Mouse (Mus musculus) neural tube, embryonic 11.5 days (tissue): ENCODE data around the gene Inhbe. TPM values are rescaled to one million over a fixed set of nuclear protein-coding genes. Genes with fewer than 3 reads are reported as not detected.

Source experiments
- ATAC-seq: fragments of 200-750 bp; cut with Nextera tagmentation; 2 replicates; pipeline ENCODE4 v1.8.0; 2017; ENCODE audit warnings: moderate number of reproducible peaks, mild to moderate bottlenecking, moderate TSS enrichment, moderate library complexity; ENCODE audit not compliant: insufficient read depth, low FRiP score, low TSS enrichment
- DNase-seq: peaks from one replicate; pipeline ENCODE4 v3.0.0-alpha.2; 2015; ENCODE audit warnings: low spot score
- H3K27ac ChIP-seq: fragments of 300-500 bp; sonication (generic); 2 replicates; pipeline ENCODE4 v1.5.1; 2014; ENCODE audit warnings: low read depth, mild to moderate bottlenecking, low read length
- H3K27me3 ChIP-seq: fragments of 300-500 bp; sonication (generic); 2 replicates; pipeline ENCODE4 v1.6.1; 2014; ENCODE audit warnings: mild to moderate bottlenecking, low read length, mixed read lengths; ENCODE audit not compliant: control insufficient read depth, insufficient read depth
- H3K36me3 ChIP-seq: fragments of 300-500 bp; sonication (generic); 2 replicates; pipeline ENCODE4 v1.6.1; 2014; ENCODE audit warnings: mild to moderate bottlenecking, low read length, moderate library complexity, mixed read lengths; ENCODE audit not compliant: control insufficient read depth, insufficient read depth
- H3K4me1 ChIP-seq: fragments of 300-500 bp; sonication (generic); 2 replicates; pipeline ENCODE4 v1.6.1; 2014; ENCODE audit warnings: low read length, mixed read lengths; ENCODE audit not compliant: control insufficient read depth, insufficient read depth
- H3K4me2 ChIP-seq: fragments of 300-500 bp; sonication (generic); 2 replicates; pipeline ENCODE4 v1.6.1; 2014; ENCODE audit warnings: low read depth, mild to moderate bottlenecking, moderate library complexity
- H3K4me3 ChIP-seq: fragments of 300-500 bp; sonication (generic); 2 replicates; pipeline ENCODE4 v1.5.1; 2014; ENCODE audit warnings: low read depth, low read length
- H3K9ac ChIP-seq: fragments of 300-500 bp; sonication (generic); 2 replicates; pipeline ENCODE4 v1.6.1; 2014; ENCODE audit warnings: mild to moderate bottlenecking, low read length
- H3K9me3 ChIP-seq: fragments of 300-500 bp; sonication (generic); 2 replicates; pipeline ENCODE4 v1.6.1; 2016; ENCODE audit warnings: low read length; ENCODE audit not compliant: control insufficient read depth
- WGBS: fragments of 180-500 bp; shearing (Covaris S2); extraction: QIAGEN DNeasy Blood & Tissue Kit; methylation state at CpG from one replicate; pipeline ENCODE4 v1.1.7; 2014; 5-methylcytosine and 5-hydroxymethylcytosine counted together
- polyA plus RNA-seq: library from polyadenylated mRNA; unstranded; fragments of >200 nt; fragmentation: Nextera tagmentation; extraction: Ambion mirVana; gene quantifications from 2 replicates; pipeline ENCODE4 v1.2.1, GENCODE M21; 2014

Gene Inhbe
- polyA plus RNA-seq, 1 experiment from 2014 or later, result not detected

DNA sequence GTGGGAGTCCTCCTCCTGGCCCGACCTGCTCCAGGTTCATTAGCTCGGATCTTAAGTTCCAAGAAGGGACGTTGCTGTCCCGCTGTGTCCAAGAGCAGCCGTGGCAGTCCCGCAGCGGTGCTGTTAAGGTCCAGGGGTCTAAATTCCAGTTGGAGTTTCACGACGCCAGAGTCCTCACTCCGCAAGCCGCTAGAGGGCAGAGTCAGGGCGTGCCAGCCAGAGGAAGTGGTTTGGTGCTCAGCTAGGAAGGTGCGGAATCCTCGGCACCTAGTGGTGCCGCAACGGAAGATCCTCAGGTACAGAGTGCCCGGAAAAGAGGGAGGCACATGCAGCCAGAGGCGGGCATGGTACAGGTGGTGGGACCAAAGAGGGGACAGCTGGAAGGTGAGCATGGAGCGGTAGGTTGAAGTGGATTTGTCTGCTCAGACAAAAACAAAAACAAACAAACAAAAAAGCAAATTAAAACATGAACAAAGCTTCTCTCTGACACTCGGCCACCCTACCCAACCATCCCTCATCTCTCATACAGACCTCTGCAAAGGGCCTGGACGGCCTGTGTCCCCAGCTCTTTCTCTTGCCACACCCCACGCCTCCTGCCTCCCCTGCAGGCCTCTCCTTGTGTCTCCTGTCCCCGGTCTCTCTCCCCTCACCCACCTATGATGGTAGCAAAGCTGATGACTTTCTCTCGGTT is 3.5 kb downstream of the Inhbe start:
- Histone ChIP-seq H3K27ac (no peak overlapping the region), H3K4me2 (peak overlapping the region; percentile 29), H3K4me1 (no peaks in the 10 kb centered on the region), H3K9ac (no peak overlapping the region), H3K9me3 (no peaks in the 10 kb centered on the region), H3K27me3 (no peaks in the 10 kb centered on the region), H3K4me3 (no peak overlapping the region), H3K36me3 (no peaks in the 10 kb centered on the region)
- DNase-seq (peak; percentile 82), ATAC-seq (peak; percentile 68)
- 16% methylated on average over 24 of the region's 24 CpGs for WGBS

DNA sequence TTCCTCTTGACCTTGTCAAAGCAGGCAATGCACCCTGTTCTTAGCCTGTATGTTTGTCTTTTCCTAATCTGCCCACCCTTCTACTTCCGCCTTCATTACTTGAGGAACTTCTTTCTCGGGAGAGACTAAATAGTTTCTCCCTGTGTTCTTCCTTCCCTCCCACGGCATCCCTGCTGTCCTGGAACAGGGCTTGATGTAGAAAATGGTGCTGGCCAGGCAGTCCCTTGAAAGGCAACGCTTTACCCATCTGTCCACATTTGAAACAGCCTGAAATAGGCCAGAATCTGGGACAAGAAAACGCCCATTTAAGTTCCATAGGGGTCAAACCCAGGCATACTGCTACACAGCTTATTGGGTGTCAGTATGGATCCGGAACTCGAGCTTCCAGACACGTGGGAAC is 4.4 kb downstream of the Inhbe start:
- H3K9ac ChIP-seq, result no peak overlapping the region

DNA sequence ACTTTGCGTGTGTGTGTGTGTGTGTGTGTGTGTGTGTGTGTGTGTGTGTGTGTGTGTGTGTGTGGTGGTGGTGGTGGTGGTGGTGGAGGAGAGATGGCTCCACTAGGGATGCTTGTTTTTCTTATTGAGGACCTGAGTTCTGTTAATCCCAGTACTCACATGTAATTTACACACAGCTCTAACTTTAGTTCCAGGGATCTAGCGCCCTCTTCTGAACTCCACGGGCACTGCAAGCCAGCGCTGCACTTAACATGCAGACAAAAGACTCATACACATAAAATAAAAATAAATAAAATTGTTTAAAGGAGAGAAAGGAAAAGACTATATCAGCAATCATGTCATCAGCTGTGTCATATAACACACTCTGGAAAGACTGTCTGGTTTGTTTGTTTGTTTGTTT is 5.3 kb downstream of the Inhbe start:
- H3K4me2 ChIP-seq, result no peak overlapping the region
- H3K9ac ChIP-seq, result no peak overlapping the region
- H3K4me1 ChIP-seq, result no peaks in the 10 kb centered on the region
- no peaks in the 10 kb centered on the region for H3K27me3 ChIP-seq
- 71% methylated on average over 4 of the region's 4 CpGs for WGBS
- DNase-seq (peak; percentile 20), ATAC-seq (no peak)
- no peak overlapping the region for H3K27ac ChIP-seq
- 0 out of 2 replicates have a peak, but pooled peaks cover 3% of the 10 kb centered on the region for H3K9me3 ChIP-seq
- H3K36me3 ChIP-seq, result no peaks in the 10 kb centered on the region
- H3K4me3 ChIP-seq, result no peak overlapping the region

More for the DNA sequence above, 4.4 kb downstream of the Inhbe start:
- no peaks in the 10 kb centered on the region for H3K27me3 ChIP-seq
- DNase-seq, result no peak
- H3K4me1 ChIP-seq, result no peaks in the 10 kb centered on the region
- no peak for ATAC-seq
- no peak overlapping the region for H3K4me2 ChIP-seq
- H3K4me3 ChIP-seq, result no peak overlapping the region
- H3K36me3 ChIP-seq, result no peaks in the 10 kb centered on the region
- no peak overlapping the region for H3K27ac ChIP-seq
- H3K9me3 ChIP-seq, result 0 out of 2 replicates have a peak, but pooled peaks cover 2% of the 10 kb centered on the region
- 83% methylated on average over 8 of the region's 8 CpGs for WGBS

GRCm38 (mm10) chr10:127346173-127346572 is 8.0 kb downstream of the Inhbe start:
- DNase-seq (no peak), ATAC-seq (no peak)
- Histone ChIP-seq H3K9me3 (0 out of 2 replicates have a peak, but pooled peaks cover 3% of the 10 kb centered on the region), H3K4me2 (no peak overlapping the region), H3K4me3 (no peak overlapping the region), H3K9ac (no peak overlapping the region), H3K27ac (no peak overlapping the region), H3K4me1 (peaks cover 6% of the 10 kb centered on the region), H3K36me3 (no peaks in the 10 kb centered on the region), H3K27me3 (peaks cover 5% of the 10 kb centered on the region; the same call in 1 of the 2 replicates)
- WGBS, result 93% methylated on average over 3 of the region's 3 CpGs

GRCm38 (mm10) chr10:127343029-127343428 is 11.2 kb downstream of the Inhbe start:
- H3K4me2 ChIP-seq, result no peak overlapping the region
- ATAC-seq, result no peak
- DNase-seq, result no peak
- H3K9ac ChIP-seq, result no peak overlapping the region
- H3K27ac ChIP-seq, result no peak overlapping the region
- WGBS, result 80% methylated on average over 3 of the region's 3 CpGs
- H3K27me3 ChIP-seq, result peaks cover 19% of the 10 kb centered on the region
- H3K4me3 ChIP-seq, result no peak overlapping the region
- 0 out of 2 replicates have a peak, but pooled peaks cover 3% of the 10 kb centered on the region for H3K9me3 ChIP-seq
- peaks cover 21% of the 10 kb centered on the region for H3K4me1 ChIP-seq
- no peaks in the 10 kb centered on the region for H3K36me3 ChIP-seq

GRCm38 (mm10) chr10:127341891-127342639 is 12.1 kb downstream of the Inhbe start, which contains the start of gene Gli1:
Gene Gli1 (minus strand): TSS chr10:127341974.
- H3K27ac ChIP-seq, result 0 out of 2 replicates have a peak within 1 kb of the TSS, but pooled peaks have one; percentile 44
- 0 out of 2 replicates have a peak, but pooled peaks cover 3% of the 10 kb centered on the region for H3K9me3 ChIP-seq
- peak within 1 kb of the TSS; percentile 38 for H3K9ac ChIP-seq
- DNase-seq (peak; percentile 89), ATAC-seq (0 out of 2 replicates have a peak, but pooled peaks have one; percentile 38)
- no peaks in the 10 kb centered on the region for H3K36me3 ChIP-seq
- peak within 1 kb of the TSS; percentile 75 for H3K4me2 ChIP-seq
- 0% methylated on average over 29 of the region's 29 CpGs for WGBS
- H3K4me3 ChIP-seq, result peak within 1 kb of the TSS; percentile 39
- peaks cover 21% of the 10 kb centered on the region for H3K4me1 ChIP-seq
- peaks cover 19% of the 10 kb centered on the region for H3K27me3 ChIP-seq

GRCm38 (mm10) chr10:127341360-127341690 is 12.9 kb downstream of the Inhbe start:
- DNase-seq, result peak; percentile 35
- no peak for ATAC-seq
- no peak overlapping the region for H3K27ac ChIP-seq
- no peaks in the 10 kb centered on the region for H3K36me3 ChIP-seq
- 0% methylated on average over 7 of the region's 11 CpGs for WGBS
- peak overlapping the region; percentile 39 for H3K4me3 ChIP-seq
- H3K4me1 ChIP-seq, result peaks cover 21% of the 10 kb centered on the region
- H3K4me2 ChIP-seq, result peak overlapping the region; percentile 75
- H3K27me3 ChIP-seq, result peaks cover 19% of the 10 kb centered on the region
- H3K9ac ChIP-seq, result peak overlapping the region; percentile 38
- H3K9me3 ChIP-seq, result 0 out of 2 replicates have a peak, but pooled peaks cover 3% of the 10 kb centered on the region

- Histone ChIP-seq H3K4me2 (peak overlapping the region; percentile 75), H3K27me3 (peaks cover 19% of the 10 kb centered on the region), H3K4me1 (peaks cover 21% of the 10 kb centered on the region), H3K9me3 (0 out of 2 replicates have a peak, but pooled peaks cover 3% of the 10 kb centered on the region), H3K36me3 (no peaks in the 10 kb centered on the region), H3K27ac (0 out of 2 replicates have a peak overlapping the region, but pooled peaks have one; percentile 44), H3K9ac (peak overlapping the region; percentile 9; the same call in 1 of the 2 replicates), H3K4me3 (peak overlapping the region; percentile 39)
- ATAC-seq (no peak), DNase-seq (peak; percentile 61)
- WGBS, result under 1% methylated on average over 27 of the region's 27 CpGs
Observed at GRCm38 (mm10) chr10:127340577-127341359, 13.4 kb downstream of the Inhbe start.
